16 mouse cellular contexts compared by ENCODE assay signal in the genomic region with DNA sequence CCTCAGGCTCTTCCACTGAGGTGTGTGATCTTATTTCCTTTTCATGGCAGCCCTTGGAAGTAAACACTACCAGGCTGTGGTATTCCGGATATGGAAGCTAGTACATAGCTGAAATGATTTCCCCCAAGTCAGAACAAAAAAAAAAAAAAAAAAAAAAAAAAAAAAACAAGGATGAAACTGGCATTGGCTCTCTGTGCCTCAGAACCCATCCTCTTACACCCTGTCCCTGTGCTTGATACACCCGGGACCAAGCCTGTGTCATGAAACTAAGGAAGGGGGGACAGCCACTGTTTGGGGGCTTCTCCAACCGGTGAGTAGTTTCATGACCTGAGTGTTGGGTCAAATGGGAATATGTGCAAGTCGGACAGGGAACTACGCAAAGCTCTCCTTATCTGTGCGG.
"Had no signal": no experiment of that assay in that cellular context is flagged by ENCODE, and none has a peak within 500 bp of the region (broad histone marks: within the 10 kb centered on the region; RNA-seq: fewer than 3 reads in every experiment).

No protein-coding gene starts in this region.

- H3K27me3 ChIP-seq: midbrain, embryonic 12.5 days; neural tube, embryonic 13.5 days; neural tube, embryonic 15.5 days had no signal

- H3K4me1 ChIP-seq: midbrain, embryonic 10.5 days; midbrain, embryonic 12.5 days; neural tube, embryonic 13.5 days; neural tube, embryonic 15.5 days had no signal

- H3K9me3 ChIP-seq: midbrain, embryonic 10.5 days; midbrain, embryonic 12.5 days; neural tube, embryonic 13.5 days; neural tube, embryonic 15.5 days had no signal

- H3K4me3 ChIP-seq: midbrain, embryonic 10.5 days; midbrain, embryonic 12.5 days; myocyte; neural tube, embryonic 13.5 days; neural tube, embryonic 15.5 days had no signal

- H3K27ac ChIP-seq: midbrain, embryonic 10.5 days; midbrain, embryonic 12.5 days; neural tube, embryonic 13.5 days; neural tube, embryonic 15.5 days had no signal

- H3K9ac ChIP-seq: lung, embryonic 14.5 days; midbrain, embryonic 12.5 days; neural tube, embryonic 13.5 days; neural tube, embryonic 15.5 days had no signal

- DNase-seq: lung, adult 18-20 months; lung, embryonic 14.5 days; lung, postnatal 10 days; lung, postnatal 4 days; midbrain, embryonic 14.5 days; retina, postnatal 1 day; right cerebral cortex, adult 18-20 months; right cerebral cortex, postnatal 25 days; right cerebral cortex, postnatal 4 days; spleen, adult 18-20 months; thymus, adult 18-20 months had no signal

- H3K36me3 ChIP-seq: midbrain, embryonic 10.5 days; midbrain, embryonic 12.5 days; neural tube, embryonic 13.5 days; neural tube, embryonic 15.5 days had no signal
